Mouse (Mus musculus): ENCODE data around the gene Shisa5. TPM values are rescaled to one million over a fixed set of nuclear protein-coding genes. Genes with fewer than 3 reads are reported as not detected.

Shisa5 gene
- polyA plus RNA-seq, 1 experiment from 2014 or later = 85.8 TPM

GRCm38 (mm10) chr9:108998287-108999166 lies 39.8 kb upstream of the Shisa5 start:
- WGBS = 84% methylated on average over 19 of the region's 19 CpGs
- no peak for DNase-seq (ENCODE audit: low spot score)
- H3K27me3 ChIP-seq (replicated peaks; ENCODE audit: control insufficient read depth, insufficient read depth, low read length) = no peaks in the 10 kb centered on the region

GRCm38 (mm10) chr9:108999167-108999526 lies 39.2 kb upstream of the Shisa5 start:
- Histone ChIP-seq H3K36me3 (ENCODE audit: control insufficient read depth, insufficient read depth, low read length) (no peaks in the 10 kb centered on the region), H3K4me2 (ENCODE audit: low read length) (no peak overlapping the region), H3K9ac (ENCODE audit: low read length) (no peak overlapping the region), H3K4me1 (replicated peaks; ENCODE audit: control insufficient read depth, insufficient read depth, low read length) (peaks cover 12% of the 10 kb centered on the region; the same call in 1 of the 2 replicates), H3K27ac (ENCODE audit: low read depth) (no peak overlapping the region), H3K9me3 (ENCODE audit: control insufficient read depth, low read length) (no peaks in the 10 kb centered on the region), H3K27me3 (replicated peaks; ENCODE audit: control insufficient read depth, insufficient read depth, low read length) (no peaks in the 10 kb centered on the region), H3K4me3 (ENCODE audit: low read depth, low read length) (no peak overlapping the region)
- 79% methylated on average over 4 of the region's 4 CpGs for WGBS
- DNase-seq (ENCODE audit: low spot score) = no peak
- no peak for ATAC-seq (replicated peaks; ENCODE audit: low FRiP score, low TSS enrichment, low read depth)

More at GRCm38 (mm10) chr9:108998287-108999166, 39.8 kb upstream of the Shisa5 start:
- H3K9me3 ChIP-seq (ENCODE audit: control insufficient read depth, low read length) = no peaks in the 10 kb centered on the region
- H3K4me1 ChIP-seq (replicated peaks; ENCODE audit: control insufficient read depth, insufficient read depth, low read length) = peaks cover 12% of the 10 kb centered on the region; the same call in 1 of the 2 replicates
- no peaks in the 10 kb centered on the region for H3K36me3 ChIP-seq (ENCODE audit: control insufficient read depth, insufficient read depth, low read length)
- no peak overlapping the region for H3K4me2 ChIP-seq (ENCODE audit: low read length)
- H3K27ac ChIP-seq (ENCODE audit: low read depth) = no peak overlapping the region
- ATAC-seq (replicated peaks; ENCODE audit: low FRiP score, low TSS enrichment, low read depth) = no peak
- no peak overlapping the region for H3K9ac ChIP-seq (ENCODE audit: low read length)
- no peak overlapping the region for H3K4me3 ChIP-seq (ENCODE audit: low read depth, low read length)

GRCm38 (mm10) chr9:109000726-109001125 lies 37.6 kb upstream of the Shisa5 start:
- WGBS = 17% methylated on average over 3 of the region's 3 CpGs
- no peak overlapping the region for H3K27ac ChIP-seq (ENCODE audit: low read depth)
- H3K4me2 ChIP-seq (ENCODE audit: low read length) = no peak overlapping the region
- no peaks in the 10 kb centered on the region for H3K27me3 ChIP-seq (replicated peaks; ENCODE audit: control insufficient read depth, insufficient read depth, low read length)
- no peak overlapping the region for H3K9ac ChIP-seq (ENCODE audit: low read length)
- ATAC-seq (replicated peaks; ENCODE audit: low FRiP score, low TSS enrichment, low read depth) (0 out of 2 replicates have a peak, but pooled peaks have one; percentile 24), DNase-seq (ENCODE audit: low spot score) (peak; percentile 79)
- H3K36me3 ChIP-seq (ENCODE audit: control insufficient read depth, insufficient read depth, low read length) = no peaks in the 10 kb centered on the region
- H3K9me3 ChIP-seq (ENCODE audit: control insufficient read depth, low read length) = no peaks in the 10 kb centered on the region
- peaks cover 5% of the 10 kb centered on the region; the same call in 1 of the 2 replicates for H3K4me1 ChIP-seq (replicated peaks; ENCODE audit: control insufficient read depth, insufficient read depth, low read length)
- no peak overlapping the region for H3K4me3 ChIP-seq (ENCODE audit: low read depth, low read length)

- no peak overlapping the region for H3K27ac ChIP-seq (ENCODE audit: low read depth)
- no peaks in the 10 kb centered on the region for H3K9me3 ChIP-seq (ENCODE audit: control insufficient read depth, low read length)
- no peak overlapping the region for H3K9ac ChIP-seq (ENCODE audit: low read length)
- ATAC-seq (replicated peaks; ENCODE audit: low FRiP score, low TSS enrichment, low read depth) (no peak), DNase-seq (ENCODE audit: low spot score) (peak; percentile 86)
- H3K27me3 ChIP-seq (replicated peaks; ENCODE audit: control insufficient read depth, insufficient read depth, low read length) = no peaks in the 10 kb centered on the region
- 57% methylated on average over 2 of the region's 2 CpGs for WGBS
- no peaks in the 10 kb centered on the region for H3K36me3 ChIP-seq (ENCODE audit: control insufficient read depth, insufficient read depth, low read length)
- H3K4me3 ChIP-seq (ENCODE audit: low read depth, low read length) = no peak overlapping the region
- H3K4me2 ChIP-seq (ENCODE audit: low read length) = no peak overlapping the region
- H3K4me1 ChIP-seq (replicated peaks; ENCODE audit: control insufficient read depth, insufficient read depth, low read length) = no peaks in the 10 kb centered on the region
Observed at GRCm38 (mm10) chr9:109003201-109003600, 35.2 kb upstream of the Shisa5 start.

- Histone ChIP-seq H3K4me1 (replicated peaks; ENCODE audit: control insufficient read depth, insufficient read depth, low read length) (peaks cover 5% of the 10 kb centered on the region; the same call in 1 of the 2 replicates), H3K4me3 (ENCODE audit: low read depth, low read length) (no peak overlapping the region), H3K36me3 (ENCODE audit: control insufficient read depth, insufficient read depth, low read length) (no peaks in the 10 kb centered on the region), H3K27me3 (replicated peaks; ENCODE audit: control insufficient read depth, insufficient read depth, low read length) (no peaks in the 10 kb centered on the region), H3K9ac (ENCODE audit: low read length) (no peak overlapping the region), H3K4me2 (ENCODE audit: low read length) (no peak overlapping the region), H3K27ac (ENCODE audit: low read depth) (no peak overlapping the region), H3K9me3 (ENCODE audit: control insufficient read depth, low read length) (no peaks in the 10 kb centered on the region)
- DNase-seq (ENCODE audit: low spot score) (no peak), ATAC-seq (replicated peaks; ENCODE audit: low FRiP score, low TSS enrichment, low read depth) (no peak)
- WGBS = 79% methylated on average over 21 of the region's 21 CpGs
Observed at GRCm38 (mm10) chr9:109007025-109007780, 31.2 kb upstream of the Shisa5 start.

GRCm38 (mm10) chr9:109008081-109008480 lies 30.3 kb upstream of the Shisa5 start:
- WGBS = 85% methylated on average over 9 of the region's 9 CpGs
- Histone ChIP-seq H3K9me3 (ENCODE audit: control insufficient read depth, low read length) (no peaks in the 10 kb centered on the region), H3K27me3 (replicated peaks; ENCODE audit: control insufficient read depth, insufficient read depth, low read length) (no peaks in the 10 kb centered on the region), H3K4me1 (replicated peaks; ENCODE audit: control insufficient read depth, insufficient read depth, low read length) (peaks cover 5% of the 10 kb centered on the region; the same call in 1 of the 2 replicates), H3K4me3 (ENCODE audit: low read depth, low read length) (no peak overlapping the region), H3K36me3 (ENCODE audit: control insufficient read depth, insufficient read depth, low read length) (0 out of 2 replicates have a peak, but pooled peaks cover 4% of the 10 kb centered on the region), H3K4me2 (ENCODE audit: low read length) (no peak overlapping the region), H3K27ac (ENCODE audit: low read depth) (no peak overlapping the region), H3K9ac (ENCODE audit: low read length) (no peak overlapping the region)
- no peak for ATAC-seq (replicated peaks; ENCODE audit: low FRiP score, low TSS enrichment, low read depth)
- DNase-seq (ENCODE audit: low spot score) = no peak

GRCm38 (mm10) chr9:109008994-109009635 lies 29.2 kb upstream of the Shisa5 start:
- Histone ChIP-seq H3K27me3 (replicated peaks; ENCODE audit: control insufficient read depth, insufficient read depth, low read length) (no peaks in the 10 kb centered on the region), H3K9me3 (ENCODE audit: control insufficient read depth, low read length) (no peaks in the 10 kb centered on the region), H3K36me3 (ENCODE audit: control insufficient read depth, insufficient read depth, low read length) (0 out of 2 replicates have a peak, but pooled peaks cover 4% of the 10 kb centered on the region), H3K9ac (ENCODE audit: low read length) (no peak overlapping the region), H3K4me2 (ENCODE audit: low read length) (no peak overlapping the region), H3K4me1 (replicated peaks; ENCODE audit: control insufficient read depth, insufficient read depth, low read length) (peaks cover 5% of the 10 kb centered on the region; the same call in 1 of the 2 replicates), H3K4me3 (ENCODE audit: low read depth, low read length) (no peak overlapping the region), H3K27ac (ENCODE audit: low read depth) (no peak overlapping the region)
- ATAC-seq (replicated peaks; ENCODE audit: low FRiP score, low TSS enrichment, low read depth) = no peak
- DNase-seq (ENCODE audit: low spot score) = no peak
- WGBS = 59% methylated on average over 9 of the region's 10 CpGs

GRCm38 (mm10) chr9:109009636-109010315 lies 28.6 kb upstream of the Shisa5 start:
- Histone ChIP-seq H3K4me2 (ENCODE audit: low read length) (peak overlapping the region; percentile 20; the same call in 1 of the 2 replicates), H3K4me1 (replicated peaks; ENCODE audit: control insufficient read depth, insufficient read depth, low read length) (peaks cover 5% of the 10 kb centered on the region; the same call in 1 of the 2 replicates), H3K27ac (ENCODE audit: low read depth) (no peak overlapping the region), H3K4me3 (ENCODE audit: low read depth, low read length) (no peak overlapping the region), H3K36me3 (ENCODE audit: control insufficient read depth, insufficient read depth, low read length) (0 out of 2 replicates have a peak, but pooled peaks cover 4% of the 10 kb centered on the region), H3K9me3 (ENCODE audit: control insufficient read depth, low read length) (no peaks in the 10 kb centered on the region), H3K9ac (ENCODE audit: low read length) (no peak overlapping the region), H3K27me3 (replicated peaks; ENCODE audit: control insufficient read depth, insufficient read depth, low read length) (no peaks in the 10 kb centered on the region)
- peak; percentile 54 for DNase-seq (ENCODE audit: low spot score)
- 37% methylated on average over 17 of the region's 17 CpGs for WGBS
- ATAC-seq (replicated peaks; ENCODE audit: low FRiP score, low TSS enrichment, low read depth) = no peak

Measured in intestine, embryonic 14.5 days (tissue).